Mouse (Mus musculus): ENCODE data around the gene Drg2.
A peak's percentile ranks its signal among the peaks of the same experiment; 100 is the strongest.
"Not testable (repeated sequence)": the region's sequence is repeated elsewhere in the genome, so short reads cannot be mapped to it uniquely, and the experiment has no call there.

Gene Drg2

DNA sequence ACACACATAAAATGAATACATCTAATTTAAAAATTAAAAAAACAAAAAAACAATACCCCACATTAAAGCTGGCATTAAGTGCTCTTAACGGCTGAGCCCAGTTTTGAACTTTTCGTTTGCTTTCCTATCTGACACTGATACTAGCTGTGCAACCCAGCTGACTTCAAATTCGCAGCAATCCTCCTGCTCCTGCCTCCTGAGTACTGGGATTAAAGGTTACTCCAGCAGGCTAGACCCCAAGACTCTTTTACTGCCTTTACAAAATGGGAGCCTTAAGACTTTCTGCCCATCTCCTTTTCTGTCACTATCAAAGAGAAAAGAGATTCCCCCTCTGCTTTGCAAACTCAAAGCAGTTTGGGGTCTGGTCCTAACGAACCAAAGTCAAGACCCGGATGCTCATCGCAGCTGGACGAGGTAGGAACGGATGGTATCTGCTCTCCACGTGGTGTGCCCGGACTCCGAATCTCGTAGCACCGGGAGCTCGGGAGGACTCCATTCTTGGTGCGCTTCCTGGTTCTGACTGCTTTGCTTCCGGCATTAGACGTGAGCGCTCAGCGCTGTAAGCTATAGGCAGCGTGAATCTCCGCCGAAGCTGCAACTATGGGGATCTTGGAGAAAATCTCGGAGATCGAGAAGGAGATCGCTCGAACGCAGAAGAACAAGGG lies at the start of gene Drg2:
TSS of gene Drg2 (plus strand) at position 512 of the 665 bp plus-strand sequence.
- peak; percentile 86 for DNase-seq

- no peak for DNase-seq
Measured at GRCm38 (mm10) chr11:60406606-60407005, 47.8 kb upstream of the Drg2 start.

- peak; percentile 60 for DNase-seq
Measured at GRCm38 (mm10) chr11:60412173-60412572, 42.2 kb upstream of the Drg2 start.

GRCm38 (mm10) chr11:60412921-60413320 lies 41.5 kb upstream of the Drg2 start:
- no peak for DNase-seq

DNA sequence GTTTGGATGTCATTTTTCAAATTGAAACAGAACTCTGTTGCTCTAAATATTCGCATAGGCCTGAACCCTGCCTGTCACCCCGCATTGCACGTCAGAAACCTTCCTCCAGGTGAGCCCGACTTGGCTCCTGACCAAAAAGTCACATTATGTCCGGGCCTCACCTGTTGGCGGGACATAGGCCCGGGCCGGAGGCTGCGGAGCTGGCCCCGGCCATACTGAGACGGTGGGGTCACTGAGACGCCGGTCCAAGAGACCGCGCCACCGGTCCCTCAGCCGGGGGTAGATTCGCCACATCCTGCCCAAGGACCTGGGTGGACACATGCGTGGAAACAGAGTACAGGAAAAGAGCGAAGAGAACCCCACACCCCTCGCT lies 37.8 kb upstream of the Drg2 start:
- no peak for DNase-seq

DNA sequence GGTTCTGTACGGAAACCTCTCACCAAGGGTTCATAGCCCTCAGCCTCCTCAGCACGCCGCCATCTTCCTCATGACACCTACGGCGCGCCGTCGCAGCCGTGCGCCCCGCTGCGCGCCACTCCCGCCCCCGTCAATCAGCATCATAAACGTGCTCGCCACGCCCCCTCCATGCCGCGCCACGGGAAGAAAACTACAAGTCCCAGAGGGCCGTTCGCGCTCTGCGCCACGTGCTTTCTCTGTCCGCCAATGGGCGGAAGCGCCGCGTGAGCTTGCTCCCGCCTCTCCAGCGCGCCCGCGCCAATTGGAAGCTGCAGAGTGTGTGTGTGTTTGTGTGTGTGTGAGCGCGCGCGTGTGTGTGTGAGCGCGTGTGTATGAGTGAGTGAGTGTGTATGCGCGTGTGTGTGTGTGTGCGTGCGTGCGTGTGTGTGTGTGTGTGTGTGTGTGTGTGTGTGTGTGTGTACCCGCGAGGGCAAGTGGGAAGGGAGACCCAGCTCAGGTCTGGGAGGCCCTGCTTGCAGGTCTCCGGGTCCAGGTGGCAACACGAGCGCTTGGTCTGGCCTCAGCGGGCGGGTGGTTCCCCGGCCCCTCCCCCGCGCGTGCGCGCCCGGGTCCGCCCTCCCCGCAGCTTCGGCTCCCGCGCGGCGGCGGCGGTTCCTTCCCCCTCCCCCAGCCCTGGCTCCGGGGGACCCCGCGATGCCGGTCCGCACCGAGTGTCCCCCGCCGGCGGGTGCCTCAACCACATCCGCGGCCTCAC lies 37.3 kb upstream of the Drg2 start, which contains the start of gene Gid4:
TSS of gene Gid4 (plus strand) at position 183 of the 754 bp plus-strand sequence.
- DNase-seq, result peak; percentile 99

GRCm38 (mm10) chr11:60417717-60418472 lies 36.5 kb upstream of the Drg2 start, which contains the start of gene Atpaf2:
TSS of gene Atpaf2 (minus strand) at chr11:60418457.
- peak; percentile 68 for DNase-seq

GRCm38 (mm10) chr11:60418473-60418803 lies 36.0 kb upstream of the Drg2 start:
- DNase-seq, result peak; percentile 45

GRCm38 (mm10) chr11:60422046-60422668 lies 32.2 kb upstream of the Drg2 start:
- DNase-seq, result no peak

DNA sequence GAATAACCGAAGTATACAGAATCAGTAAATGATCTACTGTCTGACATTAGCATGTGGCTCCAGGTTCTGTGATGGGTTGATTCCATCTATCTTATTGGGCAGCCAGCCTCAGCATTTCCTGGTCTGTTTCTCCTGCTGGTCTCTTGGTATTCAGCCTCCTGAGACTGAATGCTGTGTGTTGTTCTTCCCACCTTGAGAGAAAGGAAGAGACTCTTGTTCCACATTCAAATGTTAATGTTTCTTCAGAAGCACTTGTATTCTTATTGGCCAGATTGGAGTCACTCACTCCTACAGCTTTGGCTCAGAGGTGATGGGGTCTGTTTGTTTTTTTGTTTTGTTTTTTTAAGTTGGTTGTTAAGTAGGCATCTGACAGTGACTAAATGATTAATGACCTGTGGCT lies 31.4 kb upstream of the Drg2 start:
- DNase-seq, result no peak

GRCm38 (mm10) chr11:60426417-60426816 lies 28.0 kb upstream of the Drg2 start:
- DNase-seq, result no peak

DNA sequence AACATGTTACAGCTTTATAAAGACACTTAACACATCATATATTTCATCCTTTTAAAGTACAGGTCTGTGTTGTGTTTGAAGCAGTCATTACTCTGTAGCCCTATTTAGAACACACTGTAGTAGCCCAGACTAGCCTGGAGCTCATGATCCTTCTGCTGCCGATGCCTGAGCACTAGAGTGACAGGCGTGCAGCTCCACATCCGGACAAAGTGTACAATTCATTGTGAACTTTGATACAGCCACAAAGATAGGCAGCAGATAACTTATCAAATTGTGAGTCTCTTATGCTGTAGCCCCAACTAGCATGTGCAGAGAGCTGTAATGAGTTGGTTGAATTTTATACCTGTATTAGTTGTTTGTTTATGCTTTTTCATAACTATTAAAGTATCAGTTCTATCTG lies 26.8 kb upstream of the Drg2 start:
- no peak for DNase-seq

- no peak for DNase-seq
Measured at GRCm38 (mm10) chr11:60433501-60433900, 20.9 kb upstream of the Drg2 start.

DNA sequence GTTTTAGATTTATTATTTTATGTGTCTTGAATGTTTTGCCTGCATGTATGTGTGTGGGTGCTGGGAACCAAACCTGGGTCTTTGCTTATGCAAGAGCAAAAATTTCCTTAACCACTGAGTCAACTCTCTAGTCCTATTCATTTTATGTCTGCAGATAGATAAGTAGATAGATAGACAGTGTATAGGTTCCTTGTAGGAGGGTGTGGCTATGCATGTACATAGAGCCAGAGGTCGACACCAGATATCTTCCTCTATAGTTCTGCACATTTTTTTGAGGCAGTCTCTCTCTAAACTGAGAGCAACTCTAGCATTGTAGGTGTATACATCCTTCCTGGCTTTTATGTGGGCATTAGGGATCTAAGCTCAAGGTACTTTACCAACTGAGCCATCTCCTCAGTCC lies 19.3 kb upstream of the Drg2 start:
- no peak for DNase-seq

DNA sequence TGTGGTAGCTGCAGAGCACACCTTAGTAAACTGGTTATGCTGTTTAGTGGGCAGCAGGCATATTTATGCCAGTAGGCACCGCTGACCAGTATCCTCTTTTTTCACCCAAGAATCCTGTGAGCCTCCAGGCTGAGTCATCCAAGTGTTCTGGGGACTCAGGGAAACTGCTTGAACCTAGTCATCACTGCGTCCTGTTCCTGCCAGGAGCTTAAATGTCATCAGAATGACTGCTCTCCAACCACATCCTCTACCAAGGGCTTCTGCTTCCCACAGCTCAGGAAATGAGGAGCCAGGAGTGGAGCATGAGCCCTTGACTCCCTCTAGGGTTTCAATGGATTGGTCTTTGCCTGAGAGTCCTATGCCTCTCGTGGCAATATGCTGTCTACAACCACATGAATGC lies 17.8 kb upstream of the Drg2 start:
- DNase-seq, result no peak

- DNase-seq, result not testable (repeated sequence)
Measured at GRCm38 (mm10) chr11:60439621-60440020, 14.8 kb upstream of the Drg2 start.

GRCm38 (mm10) chr11:60440176-60440575 lies 14.2 kb upstream of the Drg2 start:
- DNase-seq, result no peak

DNA sequence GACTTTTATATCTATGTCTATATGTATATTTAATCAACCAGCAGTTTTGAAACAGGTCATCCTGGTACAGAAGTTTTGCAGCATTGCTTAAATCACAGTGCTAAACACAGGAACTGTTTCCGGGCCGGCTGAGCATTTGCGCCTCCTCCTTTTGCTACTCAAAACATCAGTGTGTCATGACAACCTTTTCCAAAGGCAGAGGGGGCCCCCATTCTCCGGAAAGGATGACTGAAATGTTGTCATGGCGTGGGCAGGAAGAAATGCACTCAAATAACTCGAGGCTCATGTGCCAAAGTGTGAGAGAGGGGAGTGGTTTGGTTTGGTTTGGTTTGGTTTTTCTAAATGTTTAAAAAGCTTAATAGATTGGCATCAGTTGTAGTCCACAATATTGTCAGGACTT lies 11.5 kb upstream of the Drg2 start:
- DNase-seq, result no peak

GRCm38 (mm10) chr11:60444007-60444406 lies 10.4 kb upstream of the Drg2 start:
- DNase-seq, result no peak

DNA sequence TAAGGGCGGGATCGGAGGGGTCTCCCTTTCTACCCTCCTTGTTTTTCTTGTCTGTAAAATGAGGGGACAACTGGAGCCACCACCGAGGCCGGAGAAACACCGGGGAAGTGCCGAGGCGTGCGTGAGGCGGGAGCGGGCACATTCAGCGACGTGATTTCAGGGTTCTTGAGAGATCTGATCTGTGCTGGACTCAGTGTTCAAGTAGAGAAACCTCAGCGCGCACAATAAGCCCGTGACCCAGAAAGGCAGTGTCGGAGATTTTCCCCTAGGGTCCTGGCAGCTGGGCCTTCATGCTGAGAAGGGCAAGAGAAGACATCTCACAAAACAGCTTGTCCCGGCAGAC lies 325 bp downstream of the Drg2 start:
- no peak for DNase-seq

DNA sequence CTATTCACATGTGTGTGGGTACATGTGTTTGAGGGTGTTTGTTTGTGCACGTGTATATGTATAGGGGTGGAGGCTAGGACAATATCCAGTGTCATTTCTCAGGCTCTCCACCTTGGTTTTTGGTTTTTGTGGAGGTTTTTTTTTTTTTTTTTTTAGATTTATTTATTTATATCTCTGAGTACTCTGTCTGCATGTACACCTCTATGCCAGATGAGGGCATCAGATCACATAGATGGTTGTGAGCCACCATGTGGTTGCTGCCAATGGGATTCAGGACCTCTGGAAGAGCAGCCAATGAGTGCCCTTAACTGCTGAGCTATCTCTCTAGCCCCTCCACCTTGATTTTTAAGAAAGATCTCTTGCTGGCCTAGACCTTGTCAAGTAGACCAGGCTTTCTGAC lies 3.6 kb downstream of the Drg2 start:
- no peak for DNase-seq

- peak; percentile 82 for DNase-seq
Measured at GRCm38 (mm10) chr11:60465943-60466380, 11.6 kb downstream of the Drg2 start.

DNA sequence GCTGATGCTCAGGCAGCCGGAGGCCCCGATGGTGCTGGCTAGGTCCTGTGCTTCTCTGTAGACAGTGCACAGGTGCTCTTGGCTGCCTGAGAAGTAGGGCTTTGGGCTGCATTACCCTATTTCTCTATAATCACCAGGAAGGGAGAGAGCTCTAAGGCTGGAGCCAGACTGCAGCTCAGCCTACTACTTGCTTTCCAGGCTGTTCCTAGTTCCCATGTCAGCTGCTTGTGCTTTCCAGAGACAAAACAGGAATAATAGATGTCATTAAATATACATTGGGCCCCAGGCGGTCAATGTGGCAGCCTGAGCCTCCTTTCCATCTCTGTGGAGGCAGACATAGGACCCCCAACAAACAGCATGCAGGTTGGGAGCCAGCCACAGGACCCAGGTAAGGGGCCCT lies 14.6 kb downstream of the Drg2 start, which contains the start of gene Myo15:
TSS of gene Myo15 (plus strand) at position 301 of the 400 bp plus-strand sequence.
- no peak for DNase-seq

All from cerebellum, adult 9-11 months (tissue).